Mouse (Mus musculus): Measurements from ENCODE around the gene Prr5l. TPM values are rescaled to one million over a fixed set of nuclear protein-coding genes. Genes with fewer than 3 reads are reported as not detected.

Gene Prr5l
- polyA plus RNA-seq, 1 experiment: 0.43 TPM

DNA sequence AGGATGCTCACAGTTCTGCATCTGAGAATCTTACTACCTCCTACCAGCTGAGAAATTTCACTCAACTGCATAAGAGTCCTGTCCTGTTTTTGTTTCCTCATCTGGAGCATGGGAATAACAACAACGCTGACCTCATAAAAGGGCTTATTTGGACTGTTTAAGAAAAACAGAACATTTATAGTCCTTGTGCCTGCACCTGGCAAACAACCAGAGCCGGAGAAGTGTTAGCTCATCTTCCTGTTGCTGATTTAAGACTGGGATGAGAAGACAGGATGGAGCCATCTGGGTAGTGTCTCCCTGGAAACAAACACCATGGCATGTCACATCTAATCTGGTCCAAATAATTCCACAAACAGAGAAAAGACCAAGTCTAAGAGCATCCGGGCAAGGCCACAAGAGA, 149.3 kb downstream of the Prr5l start:
- TF ChIP-seq USF1 (IDR thresholded peaks at IDR 0.05; ENCODE audit: low read depth) (no peak), MAX (IDR thresholded peaks at IDR 0.05) (no peak), MYOD1 (IDR thresholded peaks at IDR 0.05; ENCODE audit: control insufficient read depth, insufficient read length, low read depth) (no peak), MYOG (IDR thresholded peaks at IDR 0.05; ENCODE audit: control insufficient read depth, extremely low read depth, insufficient read length) (no peak), FOSL1 (IDR thresholded peaks at IDR 0.05; ENCODE audit: insufficient read depth, low read length, poor library complexity, severe bottlenecking) (no peak), CEBPB (IDR thresholded peaks at IDR 0.05; ENCODE audit: low read depth) (no peak), CTCF (IDR thresholded peaks at IDR 0.05; ENCODE audit: control insufficient read depth, insufficient read depth, insufficient read length) (no peak)
- peaks cover 4% of the 10 kb centered on the region for H3K27me3 ChIP-seq (ENCODE audit: control insufficient read depth, insufficient read depth, insufficient read length)
- no peaks in the 10 kb centered on the region for H3K79me2 ChIP-seq (ENCODE audit: control insufficient read depth, insufficient read depth)
- H3K79me3 ChIP-seq (ENCODE audit: low read depth): no peaks in the 10 kb centered on the region
- no peaks in the 10 kb centered on the region for H3K36me3 ChIP-seq (ENCODE audit: control insufficient read depth, insufficient read depth)
- H3K4me3 ChIP-seq (ENCODE audit: insufficient read depth, poor library complexity, severe bottlenecking): no peak overlapping the region
- no peak overlapping the region for H3ac ChIP-seq (ENCODE audit: control insufficient read depth, insufficient read length, low read depth)

DNA sequence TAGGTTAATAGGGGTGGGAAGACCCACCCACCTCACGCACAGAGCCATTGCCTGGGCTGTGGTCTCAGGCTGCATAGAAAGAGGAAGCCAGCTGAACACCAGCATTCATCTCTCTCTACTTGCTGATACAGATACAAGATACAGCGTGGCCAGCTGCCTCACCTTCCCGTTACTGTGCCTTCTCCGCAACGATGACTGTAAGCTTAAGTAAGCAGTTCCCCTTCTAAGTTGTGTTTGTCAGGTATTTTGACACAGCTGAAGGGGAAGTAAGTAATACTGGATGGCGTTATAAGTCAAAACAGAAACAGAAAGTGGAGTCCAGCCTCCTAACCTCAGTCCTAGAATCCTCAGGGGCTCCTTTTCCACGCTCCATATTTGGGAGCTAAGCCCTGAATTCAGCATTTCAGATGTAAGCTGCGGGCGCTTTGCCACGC, 150.0 kb downstream of the Prr5l start:
- no peaks in the 10 kb centered on the region for H3K36me3 ChIP-seq (ENCODE audit: control insufficient read depth, insufficient read depth)
- H3K79me3 ChIP-seq (ENCODE audit: low read depth): no peaks in the 10 kb centered on the region
- H3K79me2 ChIP-seq (ENCODE audit: control insufficient read depth, insufficient read depth): no peaks in the 10 kb centered on the region
- H3K4me3 ChIP-seq (ENCODE audit: insufficient read depth, poor library complexity, severe bottlenecking): no peak overlapping the region
- peaks cover 4% of the 10 kb centered on the region for H3K27me3 ChIP-seq (ENCODE audit: control insufficient read depth, insufficient read depth, insufficient read length)
- TF ChIP-seq CTCF (IDR thresholded peaks at IDR 0.05; ENCODE audit: control insufficient read depth, insufficient read depth, insufficient read length): no peak
- TF ChIP-seq MAX (IDR thresholded peaks at IDR 0.05): no peak
- TF ChIP-seq USF1 (IDR thresholded peaks at IDR 0.05; ENCODE audit: low read depth): no peak
- TF ChIP-seq MYOD1 (IDR thresholded peaks at IDR 0.05; ENCODE audit: control insufficient read depth, insufficient read length, low read depth): no peak
- no peak overlapping the region for H3ac ChIP-seq (ENCODE audit: control insufficient read depth, insufficient read length, low read depth)

DNA sequence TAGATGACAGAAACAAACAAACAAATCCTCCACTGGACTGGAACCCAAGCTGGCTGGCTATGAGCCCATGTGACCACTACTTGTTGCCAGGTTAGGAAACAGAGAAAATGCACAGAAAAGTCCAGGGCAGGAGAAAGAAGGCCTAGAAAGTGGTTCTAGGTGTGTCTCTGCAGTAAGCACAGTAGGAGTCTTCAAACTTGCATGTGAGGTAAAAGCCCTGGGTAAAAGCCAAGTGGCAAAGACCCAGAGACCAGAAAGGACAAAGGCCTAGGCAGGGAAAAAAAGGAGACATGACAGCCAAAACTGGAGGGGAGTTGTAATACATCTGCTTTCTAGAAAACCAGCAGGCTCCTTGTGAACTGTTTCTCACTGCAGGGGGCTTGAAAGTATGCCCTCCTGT, 151.9 kb downstream of the Prr5l start:
- Histone ChIP-seq H3K79me3 (ENCODE audit: low read depth) (no peaks in the 10 kb centered on the region), H3K4me3 (ENCODE audit: insufficient read depth, poor library complexity, severe bottlenecking) (no peak overlapping the region), H3K79me2 (ENCODE audit: control insufficient read depth, insufficient read depth) (no peaks in the 10 kb centered on the region), H3K36me3 (ENCODE audit: control insufficient read depth, insufficient read depth) (no peaks in the 10 kb centered on the region), H3ac (ENCODE audit: control insufficient read depth, insufficient read length, low read depth) (no peak overlapping the region), H3K27me3 (ENCODE audit: control insufficient read depth, insufficient read depth, insufficient read length) (peaks cover 4% of the 10 kb centered on the region)
- TF ChIP-seq MAX (IDR thresholded peaks at IDR 0.05) (no peak), MYOD1 (IDR thresholded peaks at IDR 0.05; ENCODE audit: control insufficient read depth, insufficient read length, low read depth) (no peak), CEBPB (IDR thresholded peaks at IDR 0.05; ENCODE audit: low read depth) (no peak), USF1 (IDR thresholded peaks at IDR 0.05; ENCODE audit: low read depth) (no peak), FOSL1 (IDR thresholded peaks at IDR 0.05; ENCODE audit: insufficient read depth, low read length, poor library complexity, severe bottlenecking) (no peak), CTCF (IDR thresholded peaks at IDR 0.05; ENCODE audit: control insufficient read depth, insufficient read depth, insufficient read length) (no peak), MYOG (IDR thresholded peaks at IDR 0.05; ENCODE audit: control insufficient read depth, extremely low read depth, insufficient read length) (no peak)

DNA sequence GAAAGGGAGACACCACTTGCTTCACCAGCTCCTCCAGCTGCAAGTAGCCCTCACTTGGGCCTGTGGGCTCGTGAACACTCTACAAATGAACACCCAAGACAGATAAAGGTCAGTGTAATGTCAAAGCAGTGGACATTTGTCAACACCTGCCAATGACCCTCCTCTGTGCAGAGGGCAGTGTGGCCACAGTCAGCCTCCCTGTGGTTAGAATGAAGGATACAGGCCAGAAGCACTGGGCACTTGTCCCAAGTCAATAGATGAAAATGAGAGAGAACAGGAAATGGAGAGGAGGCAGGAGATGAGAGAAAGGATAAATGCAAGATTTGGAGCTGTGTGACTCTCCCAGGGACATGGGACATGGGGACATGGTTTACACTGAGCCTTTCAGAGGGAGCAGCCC, 153.4 kb downstream of the Prr5l start:
- H3K79me3 ChIP-seq (ENCODE audit: low read depth): no peaks in the 10 kb centered on the region
- peaks cover 2% of the 10 kb centered on the region for H3K27me3 ChIP-seq (ENCODE audit: control insufficient read depth, insufficient read depth, insufficient read length)
- H3K79me2 ChIP-seq (ENCODE audit: control insufficient read depth, insufficient read depth): no peaks in the 10 kb centered on the region
- TF ChIP-seq MAX (IDR thresholded peaks at IDR 0.05): no peak
- TF ChIP-seq CTCF (IDR thresholded peaks at IDR 0.05; ENCODE audit: control insufficient read depth, insufficient read depth, insufficient read length): no peak
- TF ChIP-seq CEBPB (IDR thresholded peaks at IDR 0.05; ENCODE audit: low read depth): no peak
- TF ChIP-seq MYOG (IDR thresholded peaks at IDR 0.05; ENCODE audit: control insufficient read depth, extremely low read depth, insufficient read length): no peak
- no peak for TF ChIP-seq FOSL1 (IDR thresholded peaks at IDR 0.05; ENCODE audit: insufficient read depth, low read length, poor library complexity, severe bottlenecking)
- no peak for TF ChIP-seq USF1 (IDR thresholded peaks at IDR 0.05; ENCODE audit: low read depth)
- H3ac ChIP-seq (ENCODE audit: control insufficient read depth, insufficient read length, low read depth): no peak overlapping the region
- no peaks in the 10 kb centered on the region for H3K36me3 ChIP-seq (ENCODE audit: control insufficient read depth, insufficient read depth)
- H3K4me3 ChIP-seq (ENCODE audit: insufficient read depth, poor library complexity, severe bottlenecking): no peak overlapping the region

DNA sequence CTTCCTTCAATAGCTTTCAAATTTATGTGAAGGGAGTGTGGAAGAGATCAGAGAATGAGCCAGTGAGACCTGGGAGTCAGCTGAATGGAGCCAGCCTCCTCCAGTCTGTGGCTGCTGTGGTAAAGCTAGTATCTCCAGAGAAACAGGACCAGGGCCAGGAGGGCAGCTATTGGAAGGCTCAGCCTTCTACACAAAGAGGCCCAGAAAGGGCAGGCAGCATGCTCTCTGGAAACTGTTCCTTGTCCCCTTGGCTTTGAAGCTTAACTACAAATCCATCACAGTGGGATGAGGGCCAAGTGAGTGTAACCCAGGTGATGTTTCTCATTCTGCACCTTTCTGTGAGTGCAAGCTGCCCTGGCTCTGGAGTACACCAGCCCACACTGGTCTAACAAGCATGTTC, 155.0 kb downstream of the Prr5l start:
- TF ChIP-seq USF1 (IDR thresholded peaks at IDR 0.05; ENCODE audit: low read depth) (no peak), CTCF (IDR thresholded peaks at IDR 0.05; ENCODE audit: control insufficient read depth, insufficient read depth, insufficient read length) (no peak), MYOD1 (IDR thresholded peaks at IDR 0.05; ENCODE audit: control insufficient read depth, insufficient read length, low read depth) (no peak), MYOG (IDR thresholded peaks at IDR 0.05; ENCODE audit: control insufficient read depth, extremely low read depth, insufficient read length) (no peak), FOSL1 (IDR thresholded peaks at IDR 0.05; ENCODE audit: insufficient read depth, low read length, poor library complexity, severe bottlenecking) (no peak)
- no peaks in the 10 kb centered on the region for H3K36me3 ChIP-seq (ENCODE audit: control insufficient read depth, insufficient read depth)
- H3K79me3 ChIP-seq (ENCODE audit: low read depth): no peaks in the 10 kb centered on the region
- no peak overlapping the region for H3ac ChIP-seq (ENCODE audit: control insufficient read depth, insufficient read length, low read depth)
- no peak overlapping the region for H3K4me3 ChIP-seq (ENCODE audit: insufficient read depth, poor library complexity, severe bottlenecking)
- H3K27me3 ChIP-seq (ENCODE audit: control insufficient read depth, insufficient read depth, insufficient read length): no peaks in the 10 kb centered on the region
- H3K79me2 ChIP-seq (ENCODE audit: control insufficient read depth, insufficient read depth): no peaks in the 10 kb centered on the region

DNA sequence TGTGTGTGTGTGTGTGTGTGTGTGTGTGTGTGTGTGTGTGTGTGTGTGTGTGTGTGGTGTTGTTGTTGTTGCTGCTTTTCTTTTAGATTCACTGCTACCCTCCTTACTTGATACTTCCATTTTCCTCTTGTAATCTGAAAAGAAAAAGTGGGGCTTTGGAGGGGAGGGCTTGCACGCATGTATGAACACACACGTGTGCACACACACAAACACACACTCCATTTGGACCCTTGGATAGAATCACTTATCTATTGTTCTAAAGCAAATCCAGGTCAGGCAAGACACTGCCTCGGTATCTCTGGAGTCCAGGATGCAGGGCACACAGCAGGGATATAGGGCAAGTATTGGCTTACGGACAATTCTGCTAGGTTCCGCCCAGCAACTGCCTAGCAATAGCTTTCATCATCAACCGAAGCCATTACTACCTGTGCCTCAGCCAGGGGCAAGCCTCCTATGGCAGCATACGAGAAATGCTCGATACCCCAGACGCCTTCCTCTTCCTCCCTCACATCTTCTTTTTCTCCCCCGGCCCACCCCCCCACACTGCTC, 159.4 kb downstream of the Prr5l start:
- Histone ChIP-seq H3K79me2 (ENCODE audit: control insufficient read depth, insufficient read depth) (no peaks in the 10 kb centered on the region), H3K79me3 (ENCODE audit: low read depth) (no peaks in the 10 kb centered on the region), H3K4me3 (ENCODE audit: insufficient read depth, poor library complexity, severe bottlenecking) (no peak overlapping the region), H3K27me3 (ENCODE audit: control insufficient read depth, insufficient read depth, insufficient read length) (no peaks in the 10 kb centered on the region), H3K36me3 (ENCODE audit: control insufficient read depth, insufficient read depth) (no peaks in the 10 kb centered on the region), H3ac (ENCODE audit: control insufficient read depth, insufficient read length, low read depth) (no peak overlapping the region)
- TF ChIP-seq USF1 (IDR thresholded peaks at IDR 0.05; ENCODE audit: low read depth) (no peak), MYOD1 (IDR thresholded peaks at IDR 0.05; ENCODE audit: control insufficient read depth, insufficient read length, low read depth) (no peak), MYOG (IDR thresholded peaks at IDR 0.05; ENCODE audit: control insufficient read depth, extremely low read depth, insufficient read length) (no peak), CEBPB (IDR thresholded peaks at IDR 0.05; ENCODE audit: low read depth) (no peak), FOSL1 (IDR thresholded peaks at IDR 0.05; ENCODE audit: insufficient read depth, low read length, poor library complexity, severe bottlenecking) (no peak), MAX (IDR thresholded peaks at IDR 0.05) (no peak), CTCF (IDR thresholded peaks at IDR 0.05; ENCODE audit: control insufficient read depth, insufficient read depth, insufficient read length) (no peak)
